Mouse (Mus musculus) gastrocnemius, adult 8-10 months (tissue): ENCODE measurements around the gene Copb1. TPM values are rescaled to one million over a fixed set of nuclear protein-coding genes. Genes with fewer than 3 reads are reported as not detected.

Experiments used
- DNase-seq, 2 experiments: peaks; one replicate each; pipeline ENCODE4 v3.0.0; 2022; ENCODE audit warnings: low spot score in 2 of 2
- total RNA-seq, 4 experiments: library from RNA; stranded (reverse); gene quantifications; 2 replicates each; pipeline ENCODE4 v1.2.4; 2022

Gene Copb1
- 10 to 100 TPM; 20.2 to 24.6 (median 22.5) TPM for total RNA-seq

- peak; percentile 83 to 86 for DNase-seq
These were observed at the start of gene Copb1 for GRCm38 (mm10) chr7:114253885-114254833. TSS of gene Copb1 (minus strand) at chr7:114254711.

GRCm38 (mm10) chr7:114301293-114301782, 46.8 kb upstream of the Copb1 start:
- DNase-seq: no peak

- DNase-seq: no peak
These were observed 46.3 kb upstream of the Copb1 start for GRCm38 (mm10) chr7:114300782-114301181.

- DNase-seq: no peak
These were observed 44.7 kb upstream of the Copb1 start for GRCm38 (mm10) chr7:114299247-114299646.

GRCm38 (mm10) chr7:114294698-114295097, 40.2 kb upstream of the Copb1 start:
- DNase-seq: no peak

- no peak for DNase-seq
These were observed 39.4 kb upstream of the Copb1 start for GRCm38 (mm10) chr7:114293903-114294302.

- peak; percentile 52 to 75 for DNase-seq
These were observed 38.0 kb upstream of the Copb1 start for GRCm38 (mm10) chr7:114292501-114292971.

GRCm38 (mm10) chr7:114291461-114292335, 37.2 kb upstream of the Copb1 start:
- DNase-seq: no peak

- no peak for DNase-seq
These were observed 35.6 kb upstream of the Copb1 start for GRCm38 (mm10) chr7:114290078-114290506.

GRCm38 (mm10) chr7:114284296-114284910, 29.9 kb upstream of the Copb1 start:
- no peak for DNase-seq

- DNase-seq: no peak
These were observed 28.5 kb upstream of the Copb1 start for GRCm38 (mm10) chr7:114283006-114283405.

- DNase-seq: no peak
These were observed 27.2 kb upstream of the Copb1 start for GRCm38 (mm10) chr7:114281671-114282070.

- peak; percentile 92 to 96 for DNase-seq
These were observed 21.7 kb upstream of the Copb1 start, which contains the start of gene Psma1 for GRCm38 (mm10) chr7:114276005-114276752. TSS of gene Psma1 (minus strand) at chr7:114276118.

GRCm38 (mm10) chr7:114275372-114276004, 21.0 kb upstream of the Copb1 start:
- peak in 1 of 2 experiments; percentile 7 for DNase-seq

- no peak for DNase-seq
These were observed 13.9 kb upstream of the Copb1 start for GRCm38 (mm10) chr7:114268446-114268845.

GRCm38 (mm10) chr7:114251684-114252083, 2.8 kb downstream of the Copb1 start:
- no peak for DNase-seq

- DNase-seq: no peak
These were observed 20.5 kb downstream of the Copb1 start for GRCm38 (mm10) chr7:114233980-114234379.

GRCm38 (mm10) chr7:114232982-114233381, 21.5 kb downstream of the Copb1 start:
- no peak for DNase-seq

GRCm38 (mm10) chr7:114231857-114232256, 22.7 kb downstream of the Copb1 start:
- no peak for DNase-seq

GRCm38 (mm10) chr7:114226521-114226920, 28.0 kb downstream of the Copb1 start:
- no peak for DNase-seq
